ENCODE assay signal across 17 mouse cellular contexts in the genomic region with DNA sequence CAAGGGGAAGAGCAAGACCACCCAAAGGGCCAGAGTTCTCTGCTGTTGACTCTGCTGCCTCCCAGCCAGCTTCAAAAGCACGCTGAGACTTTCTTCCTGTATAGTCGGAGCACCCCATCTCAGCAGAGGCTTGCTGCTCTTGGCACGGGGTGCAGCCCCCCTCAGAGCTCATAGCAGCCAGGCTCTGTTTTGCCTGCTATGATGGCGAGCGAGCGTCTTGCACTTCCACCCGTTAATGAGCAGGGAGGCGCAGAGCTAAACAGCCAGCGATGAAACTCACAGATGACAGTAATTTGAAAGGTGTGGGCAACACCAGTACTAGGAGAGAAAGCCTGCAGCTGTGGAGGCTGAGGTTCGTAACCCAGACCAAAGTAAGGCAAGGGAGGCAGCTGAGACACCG.
"Had no signal": no experiment of that assay in that cellular context is flagged by ENCODE, and none has a peak within 500 bp of the region (broad histone marks: within the 10 kb centered on the region; RNA-seq: fewer than 3 reads in every experiment).

No protein-coding gene starts in this region.

- H3K27ac ChIP-seq: midbrain, embryonic 12.5 days; neural tube, embryonic 13.5 days; neural tube, embryonic 15.5 days had no signal

- H3K4me1 ChIP-seq: midbrain, embryonic 12.5 days had no signal

- ATAC-seq: midbrain, embryonic 16.5 days had no signal

- H3K36me3 ChIP-seq: midbrain, embryonic 12.5 days; neural tube, embryonic 13.5 days; neural tube, embryonic 15.5 days had no signal

- DNase-seq: lung, adult 18-20 months; lung, embryonic 14.5 days; lung, postnatal 10 days; lung, postnatal 4 days; retina, postnatal 1 day; right cerebral cortex, adult 18-20 months; right cerebral cortex, postnatal 25 days; right cerebral cortex, postnatal 4 days; spleen, adult 18-20 months; thymus, adult 18-20 months; thymus, postnatal 14 days; thymus, postnatal 36 days had no signal

- H3K9me3 ChIP-seq: midbrain, embryonic 12.5 days; neural tube, embryonic 13.5 days; neural tube, embryonic 15.5 days had no signal

- H3K4me2 ChIP-seq: lung, embryonic 14.5 days; midbrain, embryonic 12.5 days; neural tube, embryonic 13.5 days; neural tube, embryonic 15.5 days had no signal

- H3K27me3 ChIP-seq: midbrain, embryonic 12.5 days; neural tube, embryonic 13.5 days; neural tube, embryonic 15.5 days had no signal

- H3K9ac ChIP-seq: lung, embryonic 14.5 days; midbrain, embryonic 12.5 days; neural tube, embryonic 13.5 days; neural tube, embryonic 15.5 days had no signal

- H3K4me3 ChIP-seq: midbrain, embryonic 12.5 days; myocyte; neural tube, embryonic 13.5 days; neural tube, embryonic 15.5 days had no signal
